Mouse (Mus musculus) thymus, adult 2 months (tissue): ENCODE measurements around the gene Setd6. TPM values are rescaled to one million over a fixed set of nuclear protein-coding genes. Genes with fewer than 3 reads are reported as not detected.

Experiments
- DNase-seq: peaks from one replicate; pipeline ENCODE4 v3.0.0; 2021
- H3K27ac ChIP-seq: fragments of 200-500 bp; 2 replicates; pipeline ENCODE4 v1.5.1; 2012; ENCODE audit warnings: low read length, control low read depth; ENCODE audit not compliant: control insufficient read depth, insufficient read depth
- H3K27me3 ChIP-seq: fragments of 200-500 bp; 2 replicates; pipeline ENCODE4 v1.6.1; 2012; ENCODE audit warnings: mild to moderate bottlenecking, low read length, moderate library complexity, mixed read lengths; ENCODE audit not compliant: control insufficient read depth, insufficient read depth
- H3K36me3 ChIP-seq: fragments of 200-500 bp; 2 replicates; pipeline ENCODE4 v1.6.1; 2012; ENCODE audit warnings: mild to moderate bottlenecking, low read length, moderate library complexity; ENCODE audit not compliant: control insufficient read depth, insufficient read depth
- H3K4me1 ChIP-seq: fragments of 200-500 bp; replicated peaks from 2 replicates; pipeline ENCODE4 v1.6.1; 2012; ENCODE audit warnings: low read length; ENCODE audit not compliant: control insufficient read depth, insufficient read depth
- H3K4me3 ChIP-seq: fragments of 200-500 bp; 2 replicates; pipeline ENCODE4 v1.5.1; 2012; ENCODE audit warnings: mild to moderate bottlenecking, low read length, control low read depth, moderate library complexity; ENCODE audit not compliant: control insufficient read depth, insufficient read depth
- CTCF ChIP-seq: fragments of 200-500 bp; IDR thresholded peaks from 2 replicates; pipeline ENCODE4 v1.5.1; 2012; ENCODE audit warnings: mild to moderate bottlenecking, control low read depth, low read length, moderate library complexity, borderline replicate concordance; ENCODE audit not compliant: control insufficient read depth, poor library complexity, insufficient read depth; ENCODE audit errors: extremely low read depth
- POLR2A ChIP-seq: fragments of 200-500 bp; IDR thresholded peaks from 2 replicates; pipeline ENCODE4 v1.6.1; 2012; ENCODE audit warnings: mild to moderate bottlenecking, low read length, control low read depth, moderate library complexity; ENCODE audit not compliant: control insufficient read depth, poor library complexity, insufficient read depth; ENCODE audit errors: extremely low read depth
- WGBS: fragments of 180-500 bp; shearing (Covaris S2); methylation state at CpG from one replicate; pipeline ENCODE4 v1.1.7; 2018; 5-methylcytosine and 5-hydroxymethylcytosine counted together
- polyA plus RNA-seq: library from polyadenylated mRNA; depleted of rRNA; stranded (reverse); fragments of >200 nt; gene quantifications from 2 replicates; pipeline ENCODE4 v1.2.3, GENCODE M21; 2012

Setd6 gene
- polyA plus RNA-seq, 1 experiment = 12.5 TPM

DNA sequence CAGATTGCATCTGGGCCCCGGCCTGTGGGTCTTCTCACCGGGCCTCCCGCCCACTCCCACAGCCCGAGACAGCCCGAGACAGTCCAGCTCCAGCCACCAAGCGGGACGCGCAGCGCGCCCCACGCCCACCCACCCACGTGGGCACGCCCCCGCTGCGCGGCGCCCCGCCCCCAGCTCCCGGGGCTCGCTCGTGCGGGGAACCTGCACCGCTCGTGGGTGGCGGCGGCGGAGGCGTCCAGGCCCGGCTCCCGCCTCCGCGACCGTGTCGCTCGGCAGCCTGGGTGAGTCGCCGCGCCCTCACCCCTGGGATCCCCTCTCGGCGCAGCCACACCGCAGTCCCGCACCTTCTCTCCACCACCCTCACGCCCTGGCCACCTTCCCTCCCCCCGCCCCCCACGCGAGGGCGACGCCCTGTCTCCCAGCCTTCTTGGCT lies 38.1 kb upstream of the Setd6 start:
- peaks cover 10% of the 10 kb centered on the region for H3K4me1 ChIP-seq
- H3K4me3 ChIP-seq = peak overlapping the region; percentile 44
- peaks cover 7% of the 10 kb centered on the region; the same call in 1 of the 2 replicates for H3K27me3 ChIP-seq
- WGBS = 2% methylated on average over 41 of the region's 48 CpGs
- H3K36me3 ChIP-seq = no peaks in the 10 kb centered on the region
- no peak overlapping the region for H3K27ac ChIP-seq
- no peak for TF ChIP-seq CTCF
- TF ChIP-seq POLR2A = no peak
- DNase-seq = peak; percentile 18

- Histone ChIP-seq H3K36me3 (no peaks in the 10 kb centered on the region), H3K27me3 (peaks cover 7% of the 10 kb centered on the region; the same call in 1 of the 2 replicates), H3K4me3 (peak overlapping the region; percentile 44), H3K27ac (no peak overlapping the region), H3K4me1 (peaks cover 10% of the 10 kb centered on the region)
- DNase-seq = peak; percentile 29
- WGBS = 2% methylated on average over 62 of the region's 70 CpGs
- TF ChIP-seq CTCF (no peak), POLR2A (no peak)
Measured at GRCm38 (mm10) chr8:95678024-95678611, 37.6 kb upstream of the Setd6 start.

DNA sequence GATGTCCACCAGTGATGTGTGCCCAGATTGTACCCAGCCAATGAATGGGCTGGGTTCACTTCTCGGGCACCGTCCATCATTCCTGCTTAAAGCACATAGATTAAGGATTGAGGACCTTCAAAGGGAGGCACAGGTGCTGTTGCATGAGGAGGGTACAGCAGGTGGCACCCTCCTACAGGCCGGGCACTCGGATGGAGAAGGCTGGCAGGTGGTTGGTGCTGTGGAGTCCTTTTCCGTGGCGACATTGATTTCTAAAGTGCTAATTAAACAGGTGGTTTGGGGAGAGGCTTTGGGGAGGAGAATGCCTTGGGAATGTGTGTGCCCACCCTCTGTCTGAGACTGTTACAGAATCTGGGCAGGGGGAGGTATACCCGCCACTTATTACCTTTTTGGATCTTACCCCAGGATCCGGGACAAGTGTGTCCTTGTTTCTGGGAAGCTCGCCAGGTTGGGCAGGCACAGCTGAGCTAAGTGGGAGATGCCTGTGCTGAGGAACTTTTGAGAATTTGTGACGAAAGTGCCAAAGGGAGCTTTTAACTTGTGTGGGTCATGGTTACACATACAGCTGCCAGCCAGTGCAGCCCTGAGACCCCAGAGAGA lies 27.5 kb upstream of the Setd6 start:
- WGBS = 84% methylated on average over 10 of the region's 10 CpGs
- H3K27ac ChIP-seq = no peak overlapping the region

DNA sequence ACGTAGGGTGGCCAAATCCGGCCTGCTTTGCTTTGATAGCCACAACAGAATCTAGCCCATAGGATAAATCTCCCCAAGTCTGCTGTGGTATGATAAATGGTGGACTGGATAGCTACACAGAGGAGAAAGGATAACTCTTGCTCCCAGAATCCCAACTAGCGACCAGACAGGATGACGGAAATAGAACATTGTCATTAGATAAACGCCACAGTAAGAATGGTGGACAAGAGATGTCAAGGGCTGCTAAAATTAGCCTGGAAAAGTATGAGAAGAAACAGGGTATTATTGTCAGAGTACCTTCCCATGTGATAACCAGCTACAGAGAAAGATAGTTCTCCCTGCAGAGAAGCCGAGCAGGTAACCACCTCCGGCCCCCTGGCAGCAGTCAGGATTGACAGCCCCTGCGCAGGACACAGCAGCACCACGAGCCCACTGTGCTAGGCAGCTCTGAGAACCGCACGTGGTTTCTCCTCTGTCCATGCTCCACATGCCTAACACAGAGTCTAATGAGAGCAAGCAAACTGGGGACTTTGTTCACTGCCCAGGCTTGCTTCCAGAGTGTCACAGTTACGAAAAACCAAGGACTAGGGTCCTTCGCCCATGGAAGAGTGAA lies 24.6 kb upstream of the Setd6 start:
- Histone ChIP-seq H3K4me3 (no peak overlapping the region), H3K36me3 (no peaks in the 10 kb centered on the region), H3K27ac (no peak overlapping the region), H3K27me3 (no peaks in the 10 kb centered on the region; the same call in 1 of the 2 replicates), H3K4me1 (no peaks in the 10 kb centered on the region)
- no peak for DNase-seq
- TF ChIP-seq CTCF = no peak
- TF ChIP-seq POLR2A = no peak
- WGBS = 79% methylated on average over 13 of the region's 13 CpGs

More for the DNA sequence above, 27.5 kb upstream of the Setd6 start:
- H3K27me3 ChIP-seq = no peaks in the 10 kb centered on the region
- DNase-seq = no peak
- no peaks in the 10 kb centered on the region for H3K4me1 ChIP-seq
- H3K4me3 ChIP-seq = no peak overlapping the region
- TF ChIP-seq POLR2A = no peak
- no peak for TF ChIP-seq CTCF
- H3K36me3 ChIP-seq = no peaks in the 10 kb centered on the region

- no peak overlapping the region for H3K4me3 ChIP-seq
- WGBS = 40% methylated on average over 6 of the region's 6 CpGs
- H3K4me1 ChIP-seq = no peaks in the 10 kb centered on the region
- no peaks in the 10 kb centered on the region for H3K36me3 ChIP-seq
- DNase-seq = no peak
- H3K27me3 ChIP-seq = no peaks in the 10 kb centered on the region; the same call in 1 of the 2 replicates
- no peak overlapping the region for H3K27ac ChIP-seq
- TF ChIP-seq CTCF = no peak
- TF ChIP-seq POLR2A = no peak
Measured at GRCm38 (mm10) chr8:95694631-95695030, 21.1 kb upstream of the Setd6 start.

DNA sequence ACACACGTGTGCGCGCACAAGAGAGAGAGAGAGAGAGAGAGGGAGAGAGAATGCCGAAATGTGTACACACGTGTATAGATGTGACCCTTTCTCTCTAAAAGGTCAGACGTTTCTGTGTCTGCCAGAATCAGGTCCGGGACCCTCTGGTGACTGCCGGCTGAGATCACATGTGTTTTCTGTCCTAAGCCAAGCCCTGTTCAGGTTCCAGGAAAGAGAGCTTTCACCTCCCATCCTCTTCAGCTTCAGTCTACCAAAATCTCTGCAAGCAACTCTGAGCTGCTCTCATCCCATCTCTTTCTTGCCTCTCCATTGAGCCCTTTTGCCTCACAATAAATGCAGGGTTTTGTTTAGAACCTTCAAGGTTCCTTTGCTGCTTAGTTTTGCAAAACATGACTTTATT lies 19.0 kb upstream of the Setd6 start:
- TF ChIP-seq CTCF (no peak), POLR2A (no peak)
- H3K27ac ChIP-seq = no peak overlapping the region
- no peaks in the 10 kb centered on the region for H3K4me1 ChIP-seq

DNA sequence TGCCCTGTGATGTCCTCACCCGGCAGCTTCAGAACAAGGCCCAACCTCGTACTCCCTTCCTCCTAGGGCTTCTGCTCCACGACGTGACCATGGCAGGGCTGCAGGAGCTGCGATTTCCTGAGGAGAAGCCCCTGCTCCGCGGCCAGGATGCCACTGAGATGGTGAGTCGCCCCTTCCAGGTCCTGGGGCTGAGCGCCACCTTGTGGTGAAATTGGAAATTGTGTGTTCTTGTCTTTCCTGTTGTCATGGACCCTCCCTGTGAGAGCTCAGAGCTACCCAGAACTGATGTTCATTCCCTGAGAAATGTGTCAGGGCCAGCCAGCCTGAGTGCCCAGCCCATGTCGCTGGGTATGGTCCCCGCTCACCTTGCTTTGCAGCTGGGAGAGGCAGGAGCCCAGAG lies 18.6 kb upstream of the Setd6 start:
- Histone ChIP-seq H3K27ac (no peak overlapping the region), H3K4me1 (no peaks in the 10 kb centered on the region), H3K4me3 (no peak overlapping the region), H3K27me3 (no peaks in the 10 kb centered on the region; the same call in 1 of the 2 replicates), H3K36me3 (no peaks in the 10 kb centered on the region)
- TF ChIP-seq CTCF (peak; percentile 86), POLR2A (no peak)
- 3% methylated on average over 11 of the region's 11 CpGs for WGBS
- DNase-seq = peak; percentile 84

More for the DNA sequence above, 19.0 kb upstream of the Setd6 start:
- H3K4me3 ChIP-seq = no peak overlapping the region
- H3K27me3 ChIP-seq = no peaks in the 10 kb centered on the region; the same call in 1 of the 2 replicates
- 76% methylated on average over 8 of the region's 8 CpGs for WGBS
- DNase-seq = no peak
- H3K36me3 ChIP-seq = no peaks in the 10 kb centered on the region
